Mouse (Mus musculus) kidney, postnatal 14 days (tissue): ENCODE data around the gene Dclre1b.
A peak's percentile ranks its signal among the peaks of the same experiment; 100 is the strongest.
"Not testable (repeated sequence)": the region's sequence is repeated elsewhere in the genome, so short reads cannot be mapped to it uniquely, and the experiment has no call there.

ENCODE experiments used
- DNase-seq: peaks from one replicate; pipeline ENCODE4 v3.0.0; 2022; ENCODE audit warnings: mixed read lengths

Dclre1b gene

DNA sequence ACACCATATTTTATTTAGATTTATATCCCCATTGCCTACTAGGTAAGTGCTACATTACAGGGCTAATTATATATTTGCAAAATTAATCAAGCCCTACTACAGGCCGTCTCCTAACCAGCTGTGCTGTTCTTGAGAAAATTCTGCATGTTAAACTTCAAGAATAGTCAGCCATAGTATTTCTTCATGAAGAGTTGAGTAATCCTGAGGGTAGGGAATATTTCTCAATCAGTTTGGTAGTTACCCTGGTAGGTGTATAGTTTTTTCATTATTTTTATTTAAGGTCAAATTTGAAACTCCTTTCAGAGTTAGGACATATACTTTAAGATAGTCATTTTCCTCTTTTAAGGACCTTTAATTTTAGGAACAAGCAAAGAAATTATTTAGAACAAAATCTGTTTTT is 3.6 kb downstream of the Dclre1b start:
- DNase-seq = no peak

DNA sequence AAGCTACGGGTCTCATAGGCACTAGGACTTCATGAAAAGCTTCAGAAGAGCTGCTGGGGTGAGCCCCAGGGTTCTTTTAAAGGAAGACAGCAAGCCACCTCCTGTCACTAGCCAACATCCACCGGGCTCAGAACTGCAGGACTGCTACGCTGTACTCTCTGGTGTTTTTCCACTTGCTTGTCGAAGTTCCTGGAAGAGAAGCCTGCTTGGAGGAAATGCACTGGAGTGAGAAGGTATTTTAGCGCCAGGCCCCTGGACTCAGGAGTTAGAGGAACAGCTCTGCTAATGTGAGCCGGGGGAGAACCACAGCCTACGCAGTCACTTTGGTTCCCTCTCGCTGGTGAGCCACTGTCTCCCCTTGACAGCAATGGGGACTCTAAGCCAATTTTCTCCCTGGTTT is 6.4 kb downstream of the Dclre1b start:
- DNase-seq = peak; percentile 70

DNA sequence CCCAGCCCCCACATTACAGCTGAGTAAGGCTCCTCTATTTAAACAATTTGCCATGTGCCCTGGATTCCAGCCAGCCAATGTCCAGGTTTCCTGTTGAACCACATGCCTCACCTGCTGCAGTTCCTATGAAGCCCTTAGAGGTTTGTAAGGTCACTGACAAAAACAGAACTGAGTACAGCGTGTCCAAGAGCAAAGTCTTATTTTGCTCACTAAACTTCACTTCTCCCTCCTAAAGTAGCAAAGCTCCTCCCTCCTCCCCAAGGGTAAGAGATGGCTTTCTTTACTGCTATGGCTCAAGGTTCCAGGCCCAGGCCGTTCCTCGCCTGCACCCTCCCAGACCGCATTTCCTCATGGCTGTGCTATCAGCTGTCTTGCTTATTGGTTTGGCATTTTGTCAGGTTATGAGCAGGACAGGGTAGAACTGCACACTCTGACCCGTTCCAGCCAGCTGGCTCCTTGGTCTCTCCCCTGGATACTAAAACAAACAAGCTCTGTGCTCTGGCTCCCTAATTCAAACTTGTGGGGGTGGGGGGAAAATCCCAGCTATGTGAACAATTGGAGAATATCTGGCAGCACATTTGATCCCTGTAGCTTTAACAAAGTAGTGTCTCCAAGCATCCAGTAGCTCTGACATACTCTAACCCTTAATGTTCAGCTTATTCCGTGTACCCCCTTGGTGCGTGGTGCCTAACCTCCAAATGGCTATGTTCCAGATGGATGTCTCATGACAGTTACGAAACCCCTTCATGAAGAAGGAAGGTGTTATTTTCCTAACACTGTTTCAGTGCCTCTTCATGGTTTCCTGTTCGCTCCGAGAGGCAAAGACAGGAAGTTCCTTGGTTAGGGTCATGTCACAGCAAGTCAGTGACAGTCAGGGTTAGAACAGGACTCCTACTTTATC is 7.4 kb downstream of the Dclre1b start:
- DNase-seq = peak; percentile 92

DNA sequence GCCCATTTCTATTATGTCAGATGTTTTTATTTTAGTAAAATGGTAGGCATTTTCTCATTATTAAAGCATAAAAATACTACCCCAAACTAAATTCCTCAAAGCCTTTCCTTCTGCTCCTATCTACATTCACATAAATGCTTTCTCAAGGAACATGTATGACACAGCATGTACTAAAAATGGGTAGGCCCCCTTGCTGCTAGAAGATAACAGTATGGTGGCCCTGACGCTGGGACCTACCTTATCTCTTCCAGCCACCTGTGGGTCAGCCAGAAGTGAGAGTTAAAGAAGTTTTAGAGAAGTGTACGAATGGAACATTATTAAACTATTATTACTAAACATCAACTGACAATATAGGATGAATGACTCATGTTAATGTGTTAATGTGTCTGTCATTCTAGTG is 9.7 kb downstream of the Dclre1b start:
- no peak for DNase-seq

DNA sequence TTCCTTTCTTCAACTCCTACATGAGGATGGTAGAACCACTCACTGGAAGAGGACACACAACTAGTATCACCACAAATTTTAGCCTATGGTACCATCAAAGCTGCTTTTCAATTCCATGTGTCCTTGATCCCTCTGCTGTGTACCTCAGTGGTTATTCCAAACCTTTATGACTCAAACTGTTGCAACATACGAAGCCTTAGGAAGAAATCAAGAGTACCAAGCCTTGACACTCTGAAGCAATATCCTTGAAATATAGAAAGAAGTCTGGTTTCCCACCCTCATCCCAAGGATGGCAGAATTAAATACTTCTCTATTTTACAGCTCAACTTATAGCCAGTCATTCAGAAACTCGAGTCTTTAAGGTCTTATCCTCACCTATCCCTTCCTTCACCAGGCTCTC is 12.9 kb downstream of the Dclre1b start:
- no peak for DNase-seq

DNA sequence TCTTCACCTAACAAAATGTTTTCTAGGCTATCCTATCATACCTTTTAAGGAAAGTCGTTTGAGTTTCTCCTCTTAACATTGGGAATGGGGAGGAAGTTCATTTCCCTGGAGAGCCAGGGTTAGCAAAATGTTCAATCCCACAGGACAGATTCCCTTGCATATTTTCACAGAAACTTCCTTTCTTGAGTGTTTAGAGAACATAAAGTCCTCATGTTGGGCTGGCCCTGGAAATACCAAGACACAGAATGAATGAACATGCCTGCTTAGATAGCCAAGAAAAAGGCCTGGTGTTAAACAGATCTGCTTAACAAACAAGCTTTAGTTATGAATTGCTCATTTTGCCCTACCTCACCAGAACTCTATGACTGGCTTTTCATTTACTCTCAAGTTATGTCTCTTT is 16.7 kb downstream of the Dclre1b start:
- DNase-seq = peak; percentile 32

DNA sequence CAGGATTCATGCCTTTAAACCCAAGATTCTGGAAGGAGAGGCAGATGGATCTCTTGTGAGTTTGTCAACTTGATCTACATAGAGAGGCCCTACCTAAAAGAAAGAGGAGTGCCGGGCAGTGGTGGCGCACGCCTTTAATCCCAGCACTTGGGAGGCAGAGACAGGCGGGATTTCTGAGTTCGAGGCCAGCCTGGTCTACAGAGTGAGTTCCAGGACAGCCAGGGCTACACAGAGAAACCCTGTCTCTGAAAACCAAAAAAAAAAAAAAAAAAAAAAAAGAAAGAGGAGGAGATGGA is 17.2 kb downstream of the Dclre1b start:
- not testable (repeated sequence) for DNase-seq

DNA sequence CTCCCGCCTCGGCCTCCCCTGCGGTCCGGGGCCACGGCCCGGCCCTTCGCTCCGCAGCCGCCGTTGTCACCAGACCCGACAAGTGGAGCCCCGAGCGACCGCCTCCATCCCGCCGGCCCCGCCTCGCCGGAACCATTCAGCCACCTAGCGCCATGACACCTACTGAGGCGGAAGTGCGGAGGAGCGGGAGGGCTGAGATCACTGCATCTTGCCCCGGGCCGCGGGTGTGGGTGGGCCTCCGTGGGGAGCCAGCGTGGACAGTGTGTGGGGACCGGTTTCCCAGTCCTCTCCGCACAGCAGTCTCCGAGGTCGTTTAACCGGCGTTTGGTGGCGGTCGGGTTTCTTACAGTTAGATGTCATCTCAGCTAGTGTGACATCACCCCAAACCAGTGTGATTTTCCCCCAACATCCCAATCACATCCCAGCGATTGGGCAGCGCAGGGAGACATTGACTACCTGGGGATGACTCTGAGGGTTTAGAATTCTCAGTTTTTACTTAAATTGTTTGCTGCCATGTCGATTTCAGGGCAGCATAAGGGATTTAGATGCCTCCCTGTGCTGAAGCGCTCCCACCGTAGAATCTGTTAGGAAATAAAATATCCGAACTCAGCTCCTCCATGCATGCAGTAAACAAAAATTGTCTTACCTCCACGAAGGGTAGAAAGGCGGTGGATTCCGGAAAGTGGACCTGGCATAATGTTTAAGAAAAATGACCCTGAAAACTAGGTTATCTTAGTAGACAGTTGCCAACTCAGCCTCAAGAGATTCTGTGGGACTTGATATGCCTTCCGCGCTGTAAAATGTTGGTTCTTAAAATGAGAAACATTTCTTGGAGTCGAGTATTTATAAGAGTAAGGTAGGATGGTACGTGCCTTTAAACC is 17.8 kb downstream of the Dclre1b start, which contains the start of gene Hipk1:
Gene Hipk1, minus strand, starts transcription at position 334 of the 881 bp plus-strand sequence.
- peak; percentile 96 for DNase-seq

DNA sequence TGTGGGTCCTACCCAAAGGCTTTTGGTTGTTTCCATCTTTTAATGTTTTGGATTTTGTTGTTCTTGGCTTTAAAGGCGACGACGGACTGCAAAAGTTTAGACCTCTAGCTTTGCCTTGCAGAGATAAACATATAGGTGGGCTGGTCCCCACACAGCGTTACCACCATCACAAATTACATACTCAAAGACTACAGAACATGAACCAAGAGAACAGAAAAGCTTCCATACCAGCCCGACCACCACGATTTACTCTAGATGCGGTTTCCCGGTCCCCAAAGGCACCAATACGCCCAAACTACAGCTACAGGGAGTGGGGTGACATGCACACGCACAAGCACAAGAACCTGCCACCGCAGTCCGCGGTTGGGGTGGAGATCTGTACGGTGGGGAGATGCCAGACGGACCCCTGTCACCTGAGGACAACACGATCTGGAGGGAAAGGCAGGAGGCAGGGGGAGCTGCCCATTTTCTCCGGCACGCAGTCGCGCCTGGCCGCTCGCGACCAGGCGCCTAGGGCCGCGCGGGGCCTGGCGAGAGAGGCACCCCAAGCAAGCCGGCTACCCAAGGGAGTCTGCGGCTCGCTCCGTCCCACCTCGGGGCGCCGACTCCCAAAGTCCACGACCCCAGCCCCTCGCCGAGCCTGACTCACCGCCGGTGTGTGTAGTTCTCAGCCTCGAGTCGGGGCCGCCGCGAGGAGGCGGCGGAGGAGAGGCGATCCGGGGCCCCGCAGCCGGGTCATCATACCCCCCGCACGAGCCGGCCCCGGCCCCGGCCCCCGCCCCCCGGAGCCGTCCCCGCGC is 18.7 kb downstream of the Dclre1b start:
- no peak for DNase-seq

DNA sequence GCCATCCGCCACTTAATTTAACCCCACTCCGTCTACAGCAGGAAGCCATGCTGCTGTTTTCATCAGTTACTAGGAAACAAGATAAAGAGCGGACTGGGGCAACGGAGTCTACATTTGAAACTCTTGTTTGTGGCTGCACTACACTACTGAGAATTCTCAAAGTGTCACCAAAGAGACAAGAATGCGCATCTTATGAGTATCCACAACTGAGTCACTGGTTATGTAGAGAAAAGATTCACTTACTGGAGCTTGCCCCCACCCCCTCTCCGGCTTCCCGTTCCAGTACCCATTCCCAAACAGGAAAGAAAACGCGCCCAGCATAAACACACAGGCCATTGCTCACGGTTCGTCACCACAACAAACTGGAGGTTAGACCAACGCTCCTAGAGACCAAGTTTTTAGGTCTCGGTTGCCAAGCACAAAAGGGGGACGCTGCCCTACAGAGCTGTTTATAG is 19.3 kb downstream of the Dclre1b start:
- peak; percentile 64 for DNase-seq

DNA sequence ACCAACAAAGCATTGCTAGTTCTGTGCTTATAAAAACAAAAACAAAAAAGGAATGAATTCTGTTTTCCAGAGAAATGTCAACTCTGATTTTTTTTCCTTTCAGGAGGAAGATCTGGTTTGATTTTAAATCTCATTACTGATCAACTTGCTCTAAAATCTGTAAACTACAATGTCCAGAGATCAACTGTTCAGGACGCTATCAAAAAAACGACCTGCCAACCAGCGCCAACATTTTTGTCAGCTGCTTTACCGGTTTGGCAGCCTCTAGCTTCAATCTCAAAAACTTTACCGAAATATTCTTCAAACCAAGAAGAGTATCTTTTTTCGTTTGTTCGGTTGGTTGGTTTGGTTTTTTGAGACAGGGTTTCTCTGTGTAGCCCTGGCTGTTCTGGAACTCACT is 20.1 kb downstream of the Dclre1b start:
- DNase-seq = no peak

DNA sequence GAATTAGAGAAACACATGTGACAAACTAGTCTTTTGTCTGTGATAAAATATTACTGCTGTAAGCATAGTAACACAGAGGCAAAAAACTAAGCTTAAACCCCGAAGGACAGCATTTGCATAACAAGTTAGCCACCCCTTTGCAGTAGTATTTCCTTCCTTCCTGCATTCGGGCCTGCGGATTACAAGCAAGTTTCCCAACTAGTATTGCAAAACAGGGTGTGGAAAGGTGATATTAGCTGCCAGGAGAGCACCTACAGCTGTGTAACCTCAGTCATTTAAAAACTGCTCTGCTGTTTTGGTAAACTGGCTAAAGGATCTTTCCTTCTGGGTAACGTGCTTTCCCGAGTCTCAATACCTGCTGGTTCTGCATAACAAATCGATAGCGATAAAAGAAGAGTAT is 22.0 kb downstream of the Dclre1b start:
- DNase-seq = no peak

DNA sequence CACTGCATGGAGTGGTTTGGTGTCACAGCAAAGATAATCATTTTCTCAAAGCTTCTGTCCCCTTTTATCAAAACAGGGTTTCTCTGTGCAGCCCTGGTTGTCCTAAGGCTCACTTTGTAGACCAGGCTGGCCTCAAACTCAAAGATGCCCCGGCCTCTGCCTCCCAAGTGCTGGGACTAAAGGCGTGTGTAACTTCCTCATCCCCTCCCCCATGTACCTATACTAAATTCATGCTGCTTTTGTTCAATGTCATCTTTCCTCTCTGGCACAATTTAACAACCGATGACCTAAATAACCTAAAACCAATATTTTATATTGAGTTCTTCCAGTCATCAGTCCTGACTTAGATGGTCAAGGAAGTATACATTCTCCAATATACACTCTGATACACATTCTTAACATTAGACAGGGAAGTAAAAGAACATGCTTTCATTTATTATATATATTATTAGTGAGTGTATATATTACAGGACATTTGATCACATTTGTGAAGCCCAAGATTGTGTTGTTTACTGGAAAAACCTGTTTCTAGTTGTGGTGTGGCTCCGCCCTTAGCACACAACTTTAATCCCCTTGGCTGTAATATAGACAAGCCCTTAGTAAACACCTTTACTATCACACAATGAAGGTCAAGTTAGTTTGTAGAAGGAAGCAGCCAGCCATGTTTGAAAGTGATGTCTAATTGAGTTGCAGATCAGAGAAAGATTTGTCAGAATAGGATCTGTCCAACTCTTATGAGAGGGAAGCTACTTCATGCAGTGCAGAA is 26.2 kb downstream of the Dclre1b start:
- no peak for DNase-seq

DNA sequence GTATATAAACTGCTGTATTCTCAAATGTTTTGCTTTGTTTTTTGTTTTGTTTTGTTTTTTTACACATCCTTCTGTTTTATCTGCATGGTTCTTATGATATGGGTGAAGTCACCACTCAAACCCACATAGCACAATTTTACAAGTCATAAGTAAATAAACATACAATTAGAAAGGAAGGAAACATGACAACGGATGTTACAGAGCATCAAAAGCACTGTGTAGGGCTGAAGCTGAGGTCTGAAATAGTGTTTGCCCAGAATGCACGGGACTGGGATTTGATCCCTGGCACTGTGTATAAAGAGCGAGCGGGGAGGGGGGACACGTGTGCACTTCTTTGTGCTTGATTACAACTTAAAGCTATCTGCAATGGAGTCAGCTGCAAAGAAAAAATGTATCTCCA is 28.5 kb downstream of the Dclre1b start:
- DNase-seq = no peak

DNA sequence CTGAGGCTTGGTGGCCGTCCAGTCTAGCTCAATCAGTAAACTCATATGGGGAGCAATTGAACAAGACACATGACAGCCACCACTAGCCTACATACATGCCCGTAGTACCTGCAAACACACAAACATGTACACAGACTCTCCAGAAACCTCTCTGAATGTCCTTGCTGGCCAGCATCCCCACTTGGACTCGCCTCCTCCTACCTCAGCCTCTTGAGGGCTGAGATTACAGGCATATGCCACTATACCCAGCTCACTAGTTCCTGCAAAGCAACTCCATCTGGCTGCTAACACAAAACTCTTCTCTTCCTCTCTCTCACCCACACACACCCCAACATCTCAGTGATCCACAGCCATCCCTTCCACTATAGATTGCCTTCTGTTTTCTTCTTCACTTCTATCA is 29.0 kb downstream of the Dclre1b start:
- DNase-seq = no peak

DNA sequence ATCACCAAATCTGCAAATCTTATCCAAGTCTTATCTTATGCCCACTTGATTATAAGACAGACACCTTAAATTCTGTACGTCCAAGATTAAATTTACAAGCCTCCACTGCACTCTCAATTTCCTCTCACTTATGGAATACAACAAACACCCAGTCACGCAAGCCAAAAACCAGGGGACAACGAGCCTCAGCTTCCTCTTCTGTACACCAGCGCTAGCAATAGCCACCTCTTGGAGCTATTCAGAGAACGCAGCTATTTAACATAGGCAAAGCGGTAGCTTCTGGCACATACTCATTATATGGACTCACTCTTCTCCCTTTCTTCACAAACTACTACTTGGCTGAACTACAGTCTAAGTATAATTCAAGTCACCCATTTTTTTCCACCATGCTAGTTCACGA is 30.1 kb downstream of the Dclre1b start:
- DNase-seq = no peak

DNA sequence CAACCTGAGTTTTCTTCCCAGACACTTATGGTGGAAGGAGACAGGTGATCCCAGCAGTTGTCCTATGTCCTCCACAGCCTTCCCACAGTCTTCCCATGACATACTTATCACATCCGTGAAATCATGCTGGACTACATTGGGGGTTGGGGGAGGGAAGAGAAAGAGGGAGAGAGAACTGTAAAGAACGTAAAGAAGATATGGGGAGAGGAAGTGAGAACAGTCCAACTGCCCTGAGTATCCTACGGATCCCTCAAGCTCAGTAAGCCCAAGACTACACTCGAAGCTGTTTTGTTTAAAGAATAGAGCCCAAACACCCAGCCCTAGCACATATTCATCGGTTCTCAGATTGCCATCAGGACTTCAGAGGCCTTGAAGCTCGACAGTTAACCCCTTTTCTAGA is 30.6 kb downstream of the Dclre1b start:
- no peak for DNase-seq

DNA sequence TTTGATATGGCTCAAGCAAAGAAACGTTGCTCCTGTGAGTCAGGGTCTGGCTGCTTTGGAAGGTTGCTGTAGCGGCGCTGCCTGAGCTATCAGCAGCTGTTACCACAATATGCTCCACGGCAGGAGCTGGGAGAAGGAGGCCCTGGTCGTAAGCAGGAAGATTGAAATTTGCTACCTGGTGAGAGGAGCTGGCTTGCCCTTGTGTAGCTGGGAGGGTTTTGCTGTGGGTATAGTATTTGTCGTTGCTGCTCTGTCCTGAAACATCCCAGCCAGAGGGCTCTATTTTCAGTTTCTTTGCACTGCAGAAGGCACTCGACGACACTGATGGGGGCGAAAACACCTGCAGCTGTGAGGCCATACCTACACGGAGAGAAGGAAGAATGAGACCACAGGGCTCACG is 31.3 kb downstream of the Dclre1b start:
- DNase-seq = no peak

DNA sequence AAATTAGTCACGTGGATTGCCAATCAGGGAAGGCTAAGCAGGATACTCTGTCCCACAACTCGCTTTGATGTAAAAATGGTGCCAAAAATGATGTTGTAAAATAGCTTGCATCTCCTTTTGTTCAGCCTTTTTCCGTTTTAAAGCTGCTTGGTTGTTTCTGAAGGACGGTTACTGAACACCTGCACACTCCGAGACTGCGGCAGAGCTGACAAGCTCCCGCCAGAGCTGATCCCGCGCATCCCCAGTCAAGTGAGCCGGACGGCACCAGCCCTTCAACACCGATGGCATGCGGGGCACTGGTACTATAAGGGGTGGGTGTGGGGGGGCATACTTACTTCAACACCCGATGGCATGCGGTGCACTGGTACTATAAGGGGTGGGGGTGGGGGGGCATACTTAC is 35.2 kb downstream of the Dclre1b start:
- no peak for DNase-seq

DNA sequence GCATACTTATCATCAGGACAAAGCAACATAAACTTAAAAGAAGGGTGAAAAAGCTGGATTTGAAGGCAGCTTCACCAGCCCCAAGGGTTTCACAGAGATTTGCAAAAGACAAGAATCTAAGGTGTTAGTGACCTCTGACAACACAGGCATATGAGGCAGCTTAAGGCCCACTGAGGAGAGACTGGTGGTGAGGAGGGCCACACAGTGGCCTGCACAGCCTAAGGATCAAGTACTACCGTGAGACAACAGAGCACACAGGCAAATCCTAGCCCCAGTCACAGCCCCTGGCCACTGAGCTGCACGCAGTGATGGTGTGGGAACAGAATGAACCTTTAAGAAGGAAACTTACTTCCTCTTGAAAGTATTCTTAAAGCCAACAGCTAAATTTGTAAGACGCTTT is 35.7 kb downstream of the Dclre1b start:
- no peak for DNase-seq

DNA sequence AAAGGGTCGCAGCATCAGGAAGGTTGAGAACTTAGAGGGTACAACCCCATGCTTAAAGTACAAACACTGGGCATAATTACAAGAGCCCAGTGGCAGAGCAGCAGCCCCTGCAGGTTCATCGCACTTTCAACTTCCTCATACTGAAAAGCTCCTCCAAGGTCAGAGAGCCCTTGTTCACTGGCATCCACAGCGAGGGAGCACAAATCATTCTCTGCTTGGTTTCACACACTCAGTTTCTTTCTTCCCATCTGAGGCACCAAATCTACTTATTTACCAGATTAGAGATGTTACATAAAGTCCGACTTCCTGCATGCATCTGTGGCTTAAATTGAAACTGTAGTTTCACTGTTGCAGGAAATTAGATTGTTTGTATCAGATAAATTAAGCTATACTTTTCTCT is 36.4 kb downstream of the Dclre1b start:
- DNase-seq = peak; percentile 58

DNA sequence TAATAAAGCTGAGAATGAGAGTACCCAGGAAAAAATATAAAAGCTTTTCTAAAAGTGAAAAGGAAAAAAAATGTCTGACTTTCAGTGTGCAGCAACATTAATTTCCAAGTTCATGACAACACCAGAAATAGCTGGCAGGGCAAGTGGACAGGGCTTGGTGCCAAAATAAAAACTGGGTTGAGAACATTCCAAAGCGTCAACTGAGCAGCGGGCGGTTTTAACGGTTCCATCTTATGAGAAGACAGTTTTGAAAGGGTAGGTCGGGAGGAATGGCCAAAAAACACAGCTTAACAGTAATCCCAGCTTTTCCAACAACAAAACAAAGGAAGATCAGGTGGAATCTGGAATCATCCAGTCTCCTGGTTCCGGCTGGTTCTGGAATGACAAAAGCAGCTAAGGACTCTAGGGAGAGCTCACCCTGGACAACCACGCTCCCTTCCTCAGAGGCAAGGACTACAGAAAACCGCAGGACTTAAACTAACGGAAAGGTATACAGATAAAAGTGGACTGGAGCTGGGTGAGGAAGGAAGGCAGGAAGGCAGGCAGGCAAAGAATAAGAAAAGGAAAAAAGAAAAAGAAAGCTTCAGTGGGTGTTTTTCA is 37.6 kb downstream of the Dclre1b start:
- peak; percentile 90 for DNase-seq
